Mouse (Mus musculus): ENCODE measurements around the gene Gna14.
A peak's percentile ranks its signal among the peaks of the same experiment; 100 is the strongest.

Gna14 gene

GRCm38 (mm10) chr19:16593256-16593974 is 157.9 kb downstream of the Gna14 start:
- no peak for DNase-seq (ENCODE audit: low spot score)

- DNase-seq (ENCODE audit: low spot score), result no peak
These were observed 158.4 kb downstream of the Gna14 start for GRCm38 (mm10) chr19:16593975-16594317.

- no peak for DNase-seq (ENCODE audit: low spot score)
These were observed 161.7 kb downstream of the Gna14 start for GRCm38 (mm10) chr19:16597216-16597615.

GRCm38 (mm10) chr19:16598653-16599297 is 163.2 kb downstream of the Gna14 start:
- DNase-seq (ENCODE audit: low spot score), result no peak

- peak; percentile 22 for DNase-seq (ENCODE audit: low spot score)
These were observed 163.9 kb downstream of the Gna14 start for GRCm38 (mm10) chr19:16599298-16599970.

GRCm38 (mm10) chr19:16602026-16602425 is 166.5 kb downstream of the Gna14 start:
- DNase-seq (ENCODE audit: low spot score), result no peak

GRCm38 (mm10) chr19:16607634-16608033 is 172.1 kb downstream of the Gna14 start:
- no peak for DNase-seq (ENCODE audit: low spot score)

GRCm38 (mm10) chr19:16623154-16623553 is 187.6 kb downstream of the Gna14 start:
- DNase-seq (ENCODE audit: low spot score), result no peak

- no peak for DNase-seq (ENCODE audit: low spot score)
These were observed 189.4 kb downstream of the Gna14 start for GRCm38 (mm10) chr19:16624994-16625393.

GRCm38 (mm10) chr19:16625610-16626395 is 190.2 kb downstream of the Gna14 start:
- DNase-seq (ENCODE audit: low spot score), result no peak
